Mouse (Mus musculus): ENCODE results near the gene Crtc1.

DNA sequence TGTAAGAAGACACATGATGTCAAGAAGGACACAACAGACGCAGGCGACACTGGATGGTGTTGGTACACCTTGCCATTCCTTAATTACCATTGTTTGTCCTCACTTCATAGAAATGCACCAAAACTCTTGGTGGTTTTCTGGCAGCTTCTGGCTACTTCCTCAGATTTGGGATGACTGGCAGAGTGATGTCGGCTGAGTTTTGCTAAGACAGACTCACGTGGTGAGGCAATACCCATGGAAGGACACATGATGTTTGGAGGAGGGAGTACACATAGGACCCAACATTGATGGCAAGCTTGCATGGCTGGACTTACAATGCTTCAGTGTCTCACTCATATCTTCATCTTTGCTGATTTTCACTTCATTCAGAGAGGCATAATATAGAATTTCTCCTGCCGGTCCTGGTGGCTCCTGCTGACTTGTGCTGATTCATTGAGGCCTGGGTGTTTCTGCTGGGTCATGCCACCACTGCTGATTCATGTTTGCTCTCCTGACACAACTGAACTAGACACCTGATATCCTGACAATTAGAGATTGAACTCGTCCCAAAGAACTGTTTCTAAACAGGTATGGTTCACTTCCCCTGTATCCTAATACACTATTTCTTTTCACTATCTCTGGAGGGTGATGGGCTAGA lies 25.0 kb downstream of the Crtc1 start:
- TF ChIP-seq POLR2A (IDR thresholded peaks at IDR 0.05; ENCODE audit: borderline replicate concordance, control insufficient read depth, low read depth, low read length) (no peak), CTCF (IDR thresholded peaks at IDR 0.05; ENCODE audit: control insufficient read depth, insufficient read depth, low read length) (no peak)
